Mouse (Mus musculus): ENCODE measurements around the gene Gm7980.
"Not testable (repeated sequence)": the region's sequence is repeated elsewhere in the genome, so short reads cannot be mapped to it uniquely, and the experiment has no call there.

GRCm38 (mm10) chr14:41907190-41907589 is at the start of gene Gm7980:
- TF ChIP-seq CTCF, POLR2A (IDR thresholded peaks at IDR 0.05; ENCODE audit: insufficient read depth, low read depth, low read length): not testable (repeated sequence)

Measured in olfactory bulb, adult 2 months (tissue).